Mouse (Mus musculus) midbrain, embryonic 14.5 days (tissue): ENCODE measurements around the gene Kif16b. TPM values are rescaled to one million over a fixed set of nuclear protein-coding genes. Genes with fewer than 3 reads are reported as not detected.

Experiments used
- ATAC-seq: fragments of 200-750 bp; cut with Nextera tagmentation; 2 replicates; pipeline ENCODE4 v1.8.0; 2017; ENCODE audit warnings: moderate number of reproducible peaks, moderate library complexity; ENCODE audit not compliant: low FRiP score, low TSS enrichment
- DNase-seq: peaks from one replicate; pipeline ENCODE4 v3.0.0-alpha.2; 2015
- H3K27ac ChIP-seq: fragments of 300-500 bp; sonication (generic); replicated peaks from 2 replicates; pipeline ENCODE4 v1.5.1; 2014; ENCODE audit warnings: mild to moderate bottlenecking, low read depth, low read length, moderate library complexity
- H3K27me3 ChIP-seq: fragments of 300-500 bp; sonication (generic); 2 replicates; pipeline ENCODE4 v1.6.1; 2014; ENCODE audit warnings: low read length, control low read depth, mixed read lengths; ENCODE audit not compliant: control insufficient read depth, insufficient read depth
- H3K36me3 ChIP-seq: fragments of 300-500 bp; sonication (generic); 2 replicates; pipeline ENCODE4 v1.6.1; 2014; ENCODE audit warnings: low read length, control low read depth; ENCODE audit not compliant: control insufficient read depth, insufficient read depth
- H3K4me1 ChIP-seq: fragments of 300-500 bp; sonication (generic); 2 replicates; pipeline ENCODE4 v1.6.1; 2014; ENCODE audit warnings: mild to moderate bottlenecking, antibody characterized with exemption, low read length, control low read depth; ENCODE audit not compliant: control insufficient read depth, insufficient read depth
- H3K4me2 ChIP-seq: fragments of 300-500 bp; sonication (generic); 2 replicates; pipeline ENCODE4 v1.6.1; 2014; ENCODE audit warnings: mild to moderate bottlenecking, low read length, moderate library complexity
- H3K4me3 ChIP-seq: fragments of 300-500 bp; sonication (generic); replicated peaks from 2 replicates; pipeline ENCODE4 v1.5.1; 2014; ENCODE audit warnings: low read depth, low read length
- H3K9ac ChIP-seq: fragments of 300-500 bp; sonication (generic); replicated peaks from 2 replicates; pipeline ENCODE4 v1.6.1; 2014; ENCODE audit warnings: mild to moderate bottlenecking, low read length, moderate library complexity
- H3K9me3 ChIP-seq: fragments of 300-500 bp; sonication (generic); 2 replicates; pipeline ENCODE4 v1.6.1; 2016; ENCODE audit warnings: low read length, control low read depth, mixed read lengths; ENCODE audit not compliant: control insufficient read depth
- WGBS: fragments of 180-500 bp; shearing (Covaris S2); extraction: QIAGEN DNeasy Blood & Tissue Kit; methylation state at CpG from one replicate; pipeline ENCODE4 v1.1.7; 2014; 5-methylcytosine and 5-hydroxymethylcytosine counted together
- polyA plus RNA-seq: library from polyadenylated mRNA; unstranded; fragments of >200 nt; fragmentation: Nextera tagmentation; extraction: Ambion mirVana; gene quantifications from 2 replicates; pipeline ENCODE4 v1.2.1, GENCODE M21; 2014

The Kif16b gene
- polyA plus RNA-seq, 1 experiment from 2014 or later, result 4.1 TPM

GRCm38 (mm10) chr2:142612359-142612953 lies 288.9 kb downstream of the Kif16b start:
- Histone ChIP-seq H3K36me3 (no peaks in the 10 kb centered on the region), H3K9me3 (peaks cover 8% of the 10 kb centered on the region; the same call in 1 of the 2 replicates), H3K4me3 (no peak overlapping the region), H3K4me1 (peaks cover 6% of the 10 kb centered on the region; the same call in 1 of the 2 replicates), H3K27ac (no peak overlapping the region), H3K9ac (no peak overlapping the region), H3K27me3 (no peaks in the 10 kb centered on the region), H3K4me2 (no peak overlapping the region)
- 89% methylated on average over 5 of the region's 5 CpGs for WGBS
- DNase-seq, result no peak
- ATAC-seq, result no peak

GRCm38 (mm10) chr2:142611113-142611512 lies 290.2 kb downstream of the Kif16b start:
- WGBS, result 79% methylated on average over 6 of the region's 6 CpGs
- H3K36me3 ChIP-seq, result no peaks in the 10 kb centered on the region
- ATAC-seq, result peak; percentile 22; the same call in 1 of the 2 replicates
- H3K4me1 ChIP-seq, result peaks cover 6% of the 10 kb centered on the region; the same call in 1 of the 2 replicates
- H3K4me2 ChIP-seq, result no peak overlapping the region
- H3K9ac ChIP-seq, result no peak overlapping the region
- H3K27me3 ChIP-seq, result no peaks in the 10 kb centered on the region
- no peak overlapping the region for H3K4me3 ChIP-seq
- peaks cover 5% of the 10 kb centered on the region; the same call in 1 of the 2 replicates for H3K9me3 ChIP-seq
- H3K27ac ChIP-seq, result no peak overlapping the region
- peak; percentile 27 for DNase-seq

GRCm38 (mm10) chr2:142610206-142610605 lies 291.1 kb downstream of the Kif16b start:
- no peaks in the 10 kb centered on the region for H3K9me3 ChIP-seq
- peaks cover 6% of the 10 kb centered on the region; the same call in 1 of the 2 replicates for H3K4me1 ChIP-seq
- DNase-seq (no peak), ATAC-seq (no peak)
- WGBS, result 88% methylated on average over 5 of the region's 5 CpGs
- no peak overlapping the region for H3K4me2 ChIP-seq
- H3K27ac ChIP-seq, result no peak overlapping the region
- no peaks in the 10 kb centered on the region for H3K36me3 ChIP-seq
- no peak overlapping the region for H3K4me3 ChIP-seq
- H3K9ac ChIP-seq, result no peak overlapping the region
- H3K27me3 ChIP-seq, result no peaks in the 10 kb centered on the region

- Histone ChIP-seq H3K4me3 (no peak overlapping the region), H3K4me2 (no peak overlapping the region), H3K4me1 (peaks cover 6% of the 10 kb centered on the region; the same call in 1 of the 2 replicates), H3K36me3 (no peaks in the 10 kb centered on the region), H3K9ac (no peak overlapping the region), H3K9me3 (no peaks in the 10 kb centered on the region), H3K27ac (no peak overlapping the region), H3K27me3 (no peaks in the 10 kb centered on the region)
- DNase-seq (peak; percentile 52), ATAC-seq (peak; percentile 43; the same call in 1 of the 2 replicates)
- 73% methylated on average over 17 of the region's 17 CpGs for WGBS
Measured at GRCm38 (mm10) chr2:142608778-142609177, 292.6 kb downstream of the Kif16b start.

- ATAC-seq, result no peak
- WGBS, result 85% methylated on average over 4 of the region's 4 CpGs
- H3K9ac ChIP-seq, result no peak overlapping the region
Measured at GRCm38 (mm10) chr2:142604762-142605161, 296.6 kb downstream of the Kif16b start.

GRCm38 (mm10) chr2:142603210-142603609 lies 298.1 kb downstream of the Kif16b start:
- Histone ChIP-seq H3K36me3 (no peaks in the 10 kb centered on the region), H3K27me3 (no peaks in the 10 kb centered on the region), H3K4me3 (no peak overlapping the region), H3K4me2 (no peak overlapping the region), H3K9me3 (no peaks in the 10 kb centered on the region), H3K9ac (no peak overlapping the region), H3K27ac (no peak overlapping the region), H3K4me1 (no peaks in the 10 kb centered on the region)
- DNase-seq (no peak), ATAC-seq (no peak)
- WGBS, result 65% methylated on average over 2 of the region's 2 CpGs

More at GRCm38 (mm10) chr2:142604762-142605161, 296.6 kb downstream of the Kif16b start:
- Histone ChIP-seq H3K4me2 (no peak overlapping the region), H3K4me3 (no peak overlapping the region), H3K9me3 (no peaks in the 10 kb centered on the region), H3K4me1 (peaks cover 6% of the 10 kb centered on the region; the same call in 1 of the 2 replicates), H3K36me3 (no peaks in the 10 kb centered on the region), H3K27ac (no peak overlapping the region), H3K27me3 (no peaks in the 10 kb centered on the region)
- DNase-seq, result no peak

- H3K4me3 ChIP-seq, result no peak overlapping the region
- no peaks in the 10 kb centered on the region for H3K27me3 ChIP-seq
- DNase-seq (no peak), ATAC-seq (no peak)
- H3K4me1 ChIP-seq, result no peaks in the 10 kb centered on the region
- H3K9ac ChIP-seq, result no peak overlapping the region
- 87% methylated on average over 4 of the region's 4 CpGs for WGBS
- no peaks in the 10 kb centered on the region for H3K36me3 ChIP-seq
- H3K4me2 ChIP-seq, result no peak overlapping the region
- H3K27ac ChIP-seq, result no peak overlapping the region
- H3K9me3 ChIP-seq, result no peaks in the 10 kb centered on the region
Measured at GRCm38 (mm10) chr2:142599235-142599634, 302.1 kb downstream of the Kif16b start.

- H3K4me2 ChIP-seq, result no peak overlapping the region
- H3K27ac ChIP-seq, result no peak overlapping the region
- WGBS, result 68% methylated on average over 17 of the region's 17 CpGs
- H3K9ac ChIP-seq, result no peak overlapping the region
- DNase-seq, result peak; percentile 42
- ATAC-seq, result no peak
- H3K9me3 ChIP-seq, result no peaks in the 10 kb centered on the region
- H3K4me3 ChIP-seq, result no peak overlapping the region
- no peaks in the 10 kb centered on the region for H3K36me3 ChIP-seq
- H3K4me1 ChIP-seq, result no peaks in the 10 kb centered on the region
- no peaks in the 10 kb centered on the region for H3K27me3 ChIP-seq
Measured at GRCm38 (mm10) chr2:142596176-142597170, 304.9 kb downstream of the Kif16b start.
